In the genomic region with DNA sequence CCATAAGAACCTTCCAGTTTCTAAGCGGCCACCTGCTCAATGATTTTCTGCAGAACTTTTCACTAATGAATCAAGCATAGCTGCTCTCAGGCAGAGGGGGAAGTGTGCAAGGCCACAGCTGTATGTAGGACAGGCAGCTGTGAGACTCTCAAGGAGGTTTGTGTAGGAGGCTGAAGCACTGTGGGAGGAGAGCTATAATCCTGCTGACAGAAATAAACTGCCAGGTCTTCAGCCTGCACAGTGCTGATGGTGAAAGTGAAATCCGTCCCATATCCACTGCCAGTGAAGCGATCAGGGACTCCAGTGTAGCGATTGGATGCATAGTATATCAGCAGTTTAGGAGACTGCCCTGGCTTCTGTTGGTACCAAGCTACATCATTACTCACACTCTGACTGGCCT, we compare ENCODE assay signal across 17 mouse cellular contexts.
DNase-seq lines count a peak whose midpoint lies in the region; ATAC-seq and TF ChIP-seq lines count a peak whose summit lies in the region.
"Had no signal": no experiment of that assay in that cellular context is flagged by ENCODE, and none has a peak within 500 bp of the region (broad histone marks: within the 10 kb centered on the region; RNA-seq: fewer than 3 reads in every experiment).

No protein-coding gene starts in this region.

- no peaks in the 10 kb centered on the region for H3K36me3 ChIP-seq in midbrain, embryonic 10.5 days
- no peaks in the 10 kb centered on the region for H3K36me3 ChIP-seq in forebrain, postnatal 0 days (ENCODE audit: insufficient read depth)
- H3K36me3 ChIP-seq: forebrain, embryonic 12.5 days; heart, embryonic 13.5 days had no signal

- H3K4me1 ChIP-seq in midbrain, embryonic 10.5 days: no peaks in the 10 kb centered on the region
- H3K4me1 ChIP-seq in forebrain, postnatal 0 days (ENCODE audit: insufficient read depth): no peaks in the 10 kb centered on the region
- H3K4me1 ChIP-seq: forebrain, embryonic 12.5 days; heart, embryonic 13.5 days had no signal

- no peak for DNase-seq in frontal cortex, postnatal 14 days (ENCODE audit: low spot score in 2 of 2)
- peak; percentile 3 to 31 for DNase-seq in kidney, postnatal 4 days
- DNase-seq in kidney, adult 9 months: no peak
- DNase-seq in right cerebral cortex, postnatal 36 days (ENCODE audit: low spot score in 2 of 2): peak; percentile 5 to 20
- DNase-seq in right cerebral cortex, postnatal 4 days: no peak
- no peak for DNase-seq in midbrain, embryonic 10.5 days (ENCODE audit: low spot score)
- no peak for DNase-seq in forebrain, postnatal 0 days
- DNase-seq: adrenal gland, adult 8-10 months; cerebellum, adult 11 months; cerebellum, postnatal 14 days; gastrocnemius, adult 2 months; heart, postnatal 36 days; thymus, postnatal 14 days had no signal

- H3K4me3 ChIP-seq in midbrain, embryonic 10.5 days: no peak overlapping the region
- no peak overlapping the region for H3K4me3 ChIP-seq in forebrain, postnatal 0 days (ENCODE audit: low read depth, low read length)
- H3K4me3 ChIP-seq: forebrain, embryonic 12.5 days; gastrocnemius, adult 2 months; heart, embryonic 13.5 days had no signal

- no peak overlapping the region for H3K9ac ChIP-seq in forebrain, postnatal 0 days
- H3K9ac ChIP-seq: forebrain, embryonic 12.5 days; heart, embryonic 13.5 days had no signal

- WGBS in midbrain, embryonic 10.5 days: 90% methylated on average over 4 of the region's 4 CpGs
- WGBS in forebrain, postnatal 0 days: 90% methylated on average over 4 of the region's 4 CpGs

- ATAC-seq in frontal cortex, adult (ENCODE audit: low TSS enrichment): peak; percentile 97
- no peak for ATAC-seq in forebrain, postnatal 0 days
- ATAC-seq: hindbrain, embryonic 16.5 days had no signal

- TF ChIP-seq CTCF in forebrain, postnatal 0 days (IDR thresholded peaks at IDR 0.05; ENCODE audit: low read depth): no peak

- H3K27ac ChIP-seq in midbrain, embryonic 10.5 days (replicated peaks): no peak overlapping the region
- H3K27ac ChIP-seq in forebrain, postnatal 0 days (ENCODE audit: low read depth, low read length): no peak overlapping the region
- H3K27ac ChIP-seq: forebrain, embryonic 12.5 days; gastrocnemius, adult 2 months; heart, embryonic 13.5 days had no signal

- H3K27me3 ChIP-seq in midbrain, embryonic 10.5 days (ENCODE audit: low read depth, poor library complexity, severe bottlenecking): no peaks in the 10 kb centered on the region
- no peaks in the 10 kb centered on the region for H3K27me3 ChIP-seq in forebrain, postnatal 0 days (ENCODE audit: insufficient read depth, low read length)
- H3K27me3 ChIP-seq: forebrain, embryonic 12.5 days; heart, embryonic 13.5 days had no signal

- no peaks in the 10 kb centered on the region for H3K9me3 ChIP-seq in midbrain, embryonic 10.5 days (replicated peaks)
- H3K9me3 ChIP-seq in forebrain, postnatal 0 days (ENCODE audit: low read length): no peaks in the 10 kb centered on the region
- H3K9me3 ChIP-seq: forebrain, embryonic 12.5 days; heart, embryonic 13.5 days had no signal

- H3K4me2 ChIP-seq in forebrain, postnatal 0 days (ENCODE audit: low read depth): no peak overlapping the region
- H3K4me2 ChIP-seq: forebrain, embryonic 12.5 days; heart, embryonic 13.5 days had no signal

Comparison
In these comparisons a context has a peak if more than half of its experiments do, and no peak if none do; other contexts are left out.
1. DNase-seq: peak in kidney, postnatal 4 days (2 of 2) and right cerebral cortex, postnatal 36 days (2 of 2); none in frontal cortex, postnatal 14 days (0 of 2), kidney, adult 9 months (single experiment), right cerebral cortex, postnatal 4 days (single experiment), midbrain, embryonic 10.5 days (single experiment) and forebrain, postnatal 0 days (single experiment).